Mouse (Mus musculus) thymus, postnatal 4 days (tissue): Measurements from ENCODE around the gene Scaf1.
A peak's percentile ranks its signal among the peaks of the same experiment; 100 is the strongest.

Experiments used
- DNase-seq: peaks from one replicate; pipeline ENCODE4 v3.0.0; 2021

Scaf1 gene

DNA sequence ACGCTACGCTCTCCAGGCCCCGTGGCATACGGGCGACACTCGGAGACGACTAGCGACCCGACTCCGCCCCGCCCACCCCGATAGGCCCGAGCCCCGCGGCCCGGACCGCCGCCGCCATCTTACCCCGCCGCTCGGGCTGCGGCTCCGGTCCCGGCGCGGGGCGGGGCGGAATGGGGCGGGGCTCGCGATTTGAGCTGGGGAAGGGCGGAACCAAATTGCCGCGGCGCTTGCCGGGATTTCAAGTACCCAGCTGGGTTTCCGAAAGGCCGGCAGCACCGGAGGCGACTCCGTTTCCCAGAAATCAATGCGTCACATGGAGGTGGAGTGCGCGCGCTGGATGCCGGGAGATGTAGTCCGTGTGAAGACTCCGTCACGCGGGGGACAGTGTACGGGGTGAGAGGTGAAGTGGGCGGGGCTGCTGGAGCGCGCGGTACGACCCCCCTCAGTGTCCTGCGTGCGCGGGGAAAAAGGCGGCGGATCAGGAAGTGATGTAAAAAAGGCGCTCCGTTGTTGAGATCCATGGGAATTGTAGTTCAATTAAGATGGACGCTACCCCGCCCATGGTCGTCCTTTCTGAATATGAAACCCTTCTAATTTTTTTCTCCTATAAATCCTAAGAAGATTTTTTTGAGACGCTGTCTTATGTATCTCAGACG, at the start of gene Scaf1:
Gene Scaf1, minus strand, starts transcription at position 407 of the 656 bp plus-strand sequence.
- peak; percentile 98 for DNase-seq

GRCm38 (mm10) chr7:45062239-45062835, 46.2 kb upstream of the Scaf1 start, which contains the start of the genes Nosip and Prrg2:
Gene Nosip, plus strand, starts transcription at chr7:45062429.
Gene Prrg2, minus strand, starts transcription at chr7:45062677.
- peak; percentile 94 for DNase-seq

DNA sequence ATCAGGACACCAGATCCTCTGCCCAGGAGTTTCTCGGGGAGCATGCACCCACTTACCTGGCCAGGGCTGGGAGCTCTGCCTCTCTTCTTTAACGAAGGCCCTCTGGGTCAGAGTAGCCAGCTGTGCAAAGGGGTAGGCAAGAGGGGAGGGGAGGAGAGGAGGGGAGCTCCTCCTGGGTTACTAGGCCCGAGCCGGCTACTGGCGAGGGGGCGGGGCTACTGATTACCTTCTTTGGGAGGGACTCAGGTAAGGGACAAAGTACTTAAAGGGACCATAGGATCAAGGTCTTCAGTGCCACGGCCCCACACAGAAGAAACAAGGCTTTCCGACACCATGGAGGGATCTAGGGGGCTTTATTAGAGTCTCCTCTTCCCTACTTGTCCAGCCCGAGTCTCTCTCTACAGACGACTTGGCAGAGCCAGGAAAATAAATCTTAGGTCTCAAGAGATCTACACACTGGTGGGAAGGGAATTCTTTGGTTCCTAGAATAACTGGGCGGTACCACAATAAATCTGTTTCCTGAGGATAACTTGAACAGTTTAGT, 45.4 kb upstream of the Scaf1 start:
- peak; percentile 55 for DNase-seq

DNA sequence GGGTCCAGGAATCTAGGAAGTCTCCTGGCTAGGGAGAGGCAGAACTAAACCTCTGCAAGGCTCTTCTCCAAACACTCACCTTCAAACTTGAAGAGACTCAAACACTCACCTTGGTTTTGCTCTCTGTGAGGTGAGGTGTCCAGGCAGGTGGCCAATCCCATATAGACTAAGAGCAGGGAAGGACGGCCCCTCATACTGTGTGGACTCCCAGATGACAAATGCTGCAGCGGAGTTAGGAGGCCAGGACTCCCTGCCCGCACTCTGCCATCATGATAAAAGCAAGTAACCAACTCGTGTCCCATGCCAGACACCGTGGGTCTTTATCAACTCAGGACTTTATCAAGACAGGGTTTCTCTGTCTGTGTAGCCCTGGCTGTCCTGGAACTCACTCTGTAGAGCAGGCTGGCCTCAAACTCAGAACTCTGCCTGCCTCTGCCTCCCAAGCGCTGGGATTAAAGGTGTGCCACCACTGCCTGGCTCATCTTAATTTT, 44.5 kb upstream of the Scaf1 start:
- no peak for DNase-seq

DNA sequence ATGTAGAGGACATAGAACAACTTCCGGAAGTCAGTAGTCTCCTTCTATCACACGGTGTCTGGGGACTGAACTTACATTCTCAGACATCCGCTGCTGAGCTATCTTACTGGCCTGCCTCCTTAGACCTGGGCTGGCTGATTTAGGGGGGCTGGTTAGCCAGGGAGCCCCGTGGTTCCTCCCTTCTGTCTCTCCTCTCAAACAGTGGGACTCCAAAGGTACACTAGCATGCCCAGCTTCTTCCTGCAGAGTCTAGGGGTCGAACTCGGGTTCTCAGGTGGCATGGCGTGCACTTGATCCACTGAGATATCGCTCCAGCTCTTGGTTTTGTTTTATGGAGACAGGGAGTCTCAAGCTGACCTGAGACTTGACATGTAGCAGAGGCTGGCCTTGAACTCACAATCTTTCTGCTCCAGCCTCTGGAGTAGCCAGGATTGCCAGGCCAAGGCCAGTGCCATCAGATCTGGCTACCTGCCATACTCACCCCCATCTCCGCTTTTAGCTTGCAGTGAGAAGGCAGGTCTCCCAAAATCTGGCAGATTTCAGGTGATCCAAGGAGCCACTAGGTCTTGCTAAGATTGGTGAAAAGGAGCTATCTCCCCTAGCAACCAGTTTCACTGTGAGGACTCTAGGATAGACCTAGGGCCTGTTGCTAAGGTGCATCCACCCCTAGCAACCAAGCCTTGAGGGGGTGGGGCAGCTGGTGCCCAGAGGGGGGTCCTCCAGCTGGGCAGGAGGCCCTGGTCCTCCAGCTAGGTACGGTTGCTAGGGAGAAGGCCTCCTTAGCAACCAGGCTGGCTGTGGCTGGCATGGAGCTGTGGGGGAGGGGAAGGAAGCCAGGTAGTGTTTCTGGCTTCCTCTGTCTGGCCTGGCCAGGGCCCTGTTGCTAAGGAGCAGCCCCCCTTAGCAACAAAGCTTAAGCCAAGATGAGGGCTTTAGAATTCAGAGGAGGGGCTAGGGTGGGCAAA, 42.7 kb upstream of the Scaf1 start:
- no peak for DNase-seq

DNA sequence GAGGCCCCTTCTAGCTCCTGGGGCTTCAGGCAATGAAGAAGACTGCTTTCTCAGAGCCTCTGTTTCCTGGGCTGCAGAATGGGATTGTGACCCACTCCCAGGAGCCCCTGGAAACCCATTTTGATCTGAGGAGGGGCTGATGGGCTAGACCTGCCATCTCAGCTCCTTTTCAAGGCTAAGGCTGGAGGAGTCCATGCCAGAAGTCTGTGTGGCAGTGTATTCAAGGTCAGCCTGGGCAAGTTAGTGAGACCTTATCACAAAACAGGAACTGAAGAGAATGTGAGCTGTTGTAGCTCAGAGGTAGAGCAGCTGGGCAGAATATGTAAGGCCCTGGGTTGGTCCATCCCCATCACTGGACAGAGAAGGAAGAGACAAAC, 40.8 kb upstream of the Scaf1 start:
- DNase-seq: no peak

DNA sequence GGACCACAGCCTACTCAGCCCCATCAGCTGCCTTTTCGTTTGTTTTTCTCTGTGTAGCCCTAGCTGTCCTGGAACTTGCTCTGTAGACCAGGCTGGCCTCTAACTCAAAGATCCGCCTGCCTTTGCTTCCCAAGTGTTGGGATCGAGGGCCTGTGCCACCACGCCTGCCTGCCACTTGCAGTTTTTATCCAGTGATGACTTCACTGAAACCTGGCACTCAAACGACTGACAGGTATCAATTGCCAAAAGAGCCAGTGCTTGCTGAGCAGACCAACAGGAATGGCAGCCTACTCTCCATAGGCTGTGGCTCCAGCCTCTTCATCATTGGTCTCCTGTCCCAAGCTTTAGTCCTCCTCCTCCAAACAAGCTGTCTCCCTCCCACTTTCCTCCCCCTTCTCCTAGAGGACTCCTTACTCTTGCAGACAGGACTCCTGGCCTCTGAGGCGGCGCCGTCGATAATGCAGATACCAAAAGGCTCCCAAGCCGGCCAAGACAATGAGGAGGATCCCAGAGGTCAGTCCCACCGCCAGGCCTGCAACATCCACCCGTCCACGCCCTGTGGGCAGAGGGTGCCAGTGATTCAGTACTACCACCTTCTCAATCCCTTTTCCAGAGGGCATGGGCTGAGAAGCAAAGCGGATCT, 40.3 kb upstream of the Scaf1 start:
- DNase-seq: no peak

DNA sequence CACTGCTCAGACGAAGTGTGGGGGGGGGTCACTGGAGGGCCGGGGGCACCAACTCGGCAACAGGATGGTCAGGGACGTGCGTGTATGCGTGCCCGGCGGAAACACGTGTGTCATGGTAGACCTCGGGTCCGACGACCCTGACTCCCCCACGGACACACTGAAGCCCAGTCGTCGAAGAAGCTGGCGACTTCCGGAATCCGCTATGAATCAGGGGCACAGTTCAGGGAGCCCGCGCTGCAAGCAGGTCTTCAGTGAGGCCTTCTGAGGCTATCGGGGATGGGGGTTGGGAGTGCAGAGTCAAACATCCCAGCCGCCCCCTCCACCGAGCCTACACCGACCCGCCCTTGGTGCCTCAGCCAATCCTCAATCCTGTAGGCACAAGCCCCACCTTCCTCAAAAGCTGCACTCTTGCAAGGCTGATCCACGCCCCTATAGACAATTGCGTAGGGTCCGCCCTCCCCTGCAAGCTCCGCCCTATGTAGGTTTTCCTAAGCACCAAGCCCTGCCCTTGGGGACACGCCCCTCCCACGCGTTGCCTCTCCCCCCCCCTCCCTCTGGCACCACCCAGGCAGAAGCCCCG, 37.9 kb upstream of the Scaf1 start:
- DNase-seq: peak; percentile 94

DNA sequence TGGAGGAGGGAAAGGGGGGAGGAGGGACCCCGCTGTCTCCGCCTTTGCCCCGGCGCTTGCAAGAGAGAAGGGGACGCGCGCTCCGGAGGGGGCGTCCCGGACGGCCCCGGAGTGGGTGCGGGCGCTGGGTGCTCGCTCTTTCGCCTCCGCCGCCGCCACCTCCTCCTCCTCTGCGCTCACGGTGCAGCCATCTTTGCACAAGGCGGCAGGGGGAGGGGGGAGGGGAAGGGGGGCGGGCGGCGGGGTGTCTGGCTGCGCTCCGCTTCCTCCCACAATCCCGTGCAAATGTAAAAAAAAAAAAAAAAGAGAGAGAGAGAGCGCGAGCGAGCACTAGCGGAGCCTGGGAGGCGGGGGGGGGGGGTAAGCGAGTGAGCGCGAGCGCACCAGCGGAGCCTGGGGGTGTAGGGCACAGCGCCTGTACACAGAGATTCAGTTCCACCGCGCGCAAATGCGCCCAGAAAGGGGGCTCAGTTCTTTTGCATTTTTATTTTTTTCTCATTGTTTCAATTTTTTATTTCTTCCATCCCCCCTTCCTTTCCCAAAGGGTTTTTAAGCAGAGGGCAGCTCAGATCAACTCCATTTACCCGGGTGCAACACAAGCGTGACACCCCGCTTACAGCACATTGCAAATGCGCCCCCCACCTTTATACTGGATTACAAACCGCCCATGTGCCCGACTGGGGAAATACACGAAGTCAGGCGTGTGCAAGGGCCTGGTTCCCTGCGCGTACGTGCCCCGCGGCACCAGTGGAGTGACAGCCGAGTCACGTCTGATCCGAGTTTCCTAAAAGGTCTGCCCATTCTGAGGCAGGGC, 37.2 kb upstream of the Scaf1 start:
- DNase-seq: peak; percentile 83

- DNase-seq: no peak
Measured at GRCm38 (mm10) chr7:45052862-45053116, 36.6 kb upstream of the Scaf1 start, which contains the start of gene Prr12. Gene Prr12, minus strand, starts transcription at chr7:45052881.

GRCm38 (mm10) chr7:45052181-45052861, 36.2 kb upstream of the Scaf1 start:
- no peak for DNase-seq

GRCm38 (mm10) chr7:45051601-45051974, 35.4 kb upstream of the Scaf1 start:
- DNase-seq: no peak

GRCm38 (mm10) chr7:45050945-45051600, 34.9 kb upstream of the Scaf1 start:
- peak; percentile 72 for DNase-seq

- no peak for DNase-seq
Measured at GRCm38 (mm10) chr7:45048923-45049657, 32.9 kb upstream of the Scaf1 start.

DNA sequence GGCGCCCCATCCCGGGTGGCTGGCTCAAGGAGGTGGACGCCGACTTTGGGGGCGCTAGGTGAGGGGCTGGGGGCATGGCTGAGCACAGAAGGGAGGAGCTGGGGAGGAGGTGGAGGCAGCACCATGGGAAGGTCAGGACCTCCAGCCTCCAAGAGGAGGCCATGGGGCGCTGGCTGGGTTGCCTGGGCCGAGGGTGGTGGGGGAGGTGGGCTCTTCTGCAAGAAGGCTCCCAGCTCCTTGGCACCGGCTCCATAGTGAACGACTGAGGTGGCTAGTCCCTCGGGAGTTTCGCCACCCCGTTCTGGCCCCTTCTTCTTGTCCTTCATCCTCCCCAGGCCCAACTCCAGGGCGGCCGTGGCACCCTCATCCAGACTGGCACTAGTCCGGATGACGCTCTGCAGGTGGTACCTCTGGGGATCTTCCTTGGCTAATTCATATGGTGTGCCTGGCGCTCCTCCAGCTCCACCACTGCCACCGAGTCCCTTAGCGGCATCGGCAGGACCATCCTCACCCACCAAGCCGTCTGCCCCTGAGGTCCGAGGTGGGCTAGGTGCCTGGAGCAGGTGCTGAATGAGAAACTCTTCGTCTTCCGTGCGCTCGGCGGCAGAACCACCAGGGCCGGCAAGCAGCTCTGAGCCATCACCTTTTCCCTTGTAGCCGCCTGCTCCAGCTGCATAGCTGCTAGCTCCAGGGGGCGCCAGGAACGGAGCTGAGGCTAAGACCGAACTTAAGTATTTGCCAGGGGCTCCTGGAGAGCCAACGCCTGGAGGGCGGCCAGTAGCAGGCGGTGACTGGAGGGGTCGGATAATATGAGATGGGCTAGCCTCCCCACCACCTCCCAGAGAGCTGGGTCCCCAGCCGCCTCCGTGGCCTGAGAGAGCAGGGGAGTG, 32.1 kb upstream of the Scaf1 start:
- no peak for DNase-seq

GRCm38 (mm10) chr7:45047491-45047890, 31.3 kb upstream of the Scaf1 start:
- no peak for DNase-seq

DNA sequence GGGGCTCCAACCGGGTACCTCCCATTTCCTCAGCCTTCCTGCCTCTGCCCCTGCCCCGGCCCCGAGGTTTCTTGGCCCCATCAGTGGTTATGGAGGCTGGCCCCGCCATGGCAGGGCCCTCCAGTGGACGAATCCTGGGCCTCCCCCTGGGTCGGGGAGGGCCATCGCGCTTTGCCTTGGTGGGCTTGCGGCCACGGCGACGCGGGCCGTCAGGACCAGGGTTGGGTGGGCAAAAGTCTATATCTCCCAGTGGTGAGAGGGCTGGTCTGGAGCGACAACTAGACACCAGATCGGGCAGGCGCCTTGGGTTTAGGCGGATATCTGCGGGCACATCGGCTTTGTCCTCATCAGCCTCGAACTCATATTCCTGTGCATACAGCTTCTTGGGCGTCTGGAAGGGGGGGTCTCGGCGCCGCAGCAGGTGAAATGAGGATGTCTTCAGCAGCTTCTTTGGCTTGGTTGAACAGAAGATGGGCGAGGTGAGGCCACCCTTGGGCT, 30.7 kb upstream of the Scaf1 start:
- no peak for DNase-seq

DNA sequence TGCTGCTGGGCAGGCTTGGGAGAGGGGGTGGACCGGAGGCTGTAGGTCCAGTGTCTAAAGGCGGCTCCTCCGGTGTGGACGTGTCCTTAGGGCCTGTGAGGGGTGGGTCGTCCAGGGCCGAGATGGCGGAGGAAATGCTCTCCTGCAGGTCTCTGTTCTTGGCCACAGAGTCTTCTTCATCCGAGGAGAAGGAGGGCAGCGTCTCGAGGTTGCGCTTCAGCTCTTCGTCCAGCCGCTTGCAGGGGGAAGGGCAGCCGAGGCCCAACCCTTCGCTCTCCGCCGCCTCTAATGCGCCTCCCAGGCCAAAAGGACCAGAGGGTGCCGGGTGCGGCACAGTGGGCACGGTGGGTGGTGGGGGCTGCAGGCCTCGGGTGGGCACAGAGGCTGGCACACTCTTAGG, 29.6 kb upstream of the Scaf1 start:
- DNase-seq: no peak
